Mouse (Mus musculus): ENCODE results near the gene Poc1b. TPM values are rescaled to one million over a fixed set of nuclear protein-coding genes. Genes with fewer than 3 reads are reported as not detected.

The Poc1b gene
- polyA plus RNA-seq, 1 experiment: 8.0 TPM

DNA sequence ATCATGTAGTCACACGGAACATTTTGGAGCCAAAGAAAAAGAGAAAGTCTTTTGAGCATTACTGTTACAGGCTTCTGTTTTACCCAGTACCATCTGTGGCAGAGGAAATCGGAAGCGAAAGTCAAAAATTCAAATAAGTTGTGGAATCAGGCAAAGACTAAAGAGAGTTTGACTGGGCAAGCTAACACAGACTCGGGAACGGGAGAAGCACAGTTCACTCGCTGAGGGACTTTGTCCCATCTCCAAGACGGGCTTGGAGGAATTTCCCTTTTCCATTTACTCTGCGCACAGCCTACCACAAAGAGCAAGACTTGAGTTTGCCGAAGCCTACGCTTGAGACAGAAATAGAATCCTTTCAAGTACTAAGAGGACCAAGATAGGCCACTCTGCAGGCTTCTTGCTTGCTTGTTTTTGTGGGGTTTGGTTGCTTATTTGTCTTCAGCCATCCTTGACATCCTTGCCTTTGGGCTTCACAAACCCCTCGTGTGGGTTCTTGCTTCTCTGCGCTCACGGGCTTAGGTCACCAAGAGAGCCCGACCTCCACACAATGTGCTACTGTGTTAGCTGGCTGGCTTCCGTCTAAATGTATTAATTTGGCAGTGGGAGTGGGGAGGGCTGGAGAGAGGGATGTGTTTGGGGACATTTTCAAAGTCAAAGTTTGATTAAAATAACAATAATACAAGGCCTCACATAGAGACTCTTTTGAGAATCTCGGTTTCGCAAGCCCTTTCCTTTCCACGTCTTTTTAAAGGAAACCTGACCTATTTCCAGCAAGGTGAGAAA is 30.5 kb upstream of the Poc1b start:
- Histone ChIP-seq H3K36me3 (ENCODE audit: control insufficient read depth, insufficient read depth) (no peaks in the 10 kb centered on the region), H3K4me2 (ENCODE audit: low read depth) (no peak overlapping the region), H3ac (ENCODE audit: control insufficient read depth, insufficient read length) (no peak overlapping the region), H3K4me3 (no peak overlapping the region), H3K79me2 (ENCODE audit: control insufficient read depth, insufficient read depth) (no peaks in the 10 kb centered on the region), H3K27me3 (ENCODE audit: control insufficient read depth, insufficient read depth, insufficient read length) (no peaks in the 10 kb centered on the region)
- TF ChIP-seq MYOD1 (IDR thresholded peaks at IDR 0.05; ENCODE audit: control insufficient read depth in 1 of 3, insufficient read length in 2 of 3, low read depth in 2 of 3) (no peak), POLR2AphosphoS2 (IDR thresholded peaks at IDR 0.05; ENCODE audit: insufficient read length, low read depth) (no peak), POLR2A (IDR thresholded peaks at IDR 0.05; ENCODE audit: insufficient read length, low read depth) (no peak), USF1 (IDR thresholded peaks at IDR 0.05; ENCODE audit: low read depth) (no peak), TCF12 (IDR thresholded peaks at IDR 0.05; ENCODE audit: insufficient read depth, poor library complexity, severe bottlenecking) (no peak), MYOG (IDR thresholded peaks at IDR 0.05; ENCODE audit: control insufficient read depth in 1 of 3, insufficient read depth in 1 of 3, insufficient read length in 2 of 3, low read depth in 2 of 3) (no peak), TCF3 (IDR thresholded peaks at IDR 0.05; ENCODE audit: insufficient read length, low read depth) (no peak), E2F4 (IDR thresholded peaks at IDR 0.05; ENCODE audit: insufficient read depth) (no peak), SRF (IDR thresholded peaks at IDR 0.05; ENCODE audit: control insufficient read depth, insufficient read length, low read depth) (no peak), REST (IDR thresholded peaks at IDR 0.05; ENCODE audit: insufficient read depth, insufficient read length) (no peak), MAX (IDR thresholded peaks at IDR 0.05; ENCODE audit: low read depth) (no peak), CEBPB (IDR thresholded peaks at IDR 0.05; ENCODE audit: insufficient read depth, poor library complexity, severe bottlenecking) (no peak)

DNA sequence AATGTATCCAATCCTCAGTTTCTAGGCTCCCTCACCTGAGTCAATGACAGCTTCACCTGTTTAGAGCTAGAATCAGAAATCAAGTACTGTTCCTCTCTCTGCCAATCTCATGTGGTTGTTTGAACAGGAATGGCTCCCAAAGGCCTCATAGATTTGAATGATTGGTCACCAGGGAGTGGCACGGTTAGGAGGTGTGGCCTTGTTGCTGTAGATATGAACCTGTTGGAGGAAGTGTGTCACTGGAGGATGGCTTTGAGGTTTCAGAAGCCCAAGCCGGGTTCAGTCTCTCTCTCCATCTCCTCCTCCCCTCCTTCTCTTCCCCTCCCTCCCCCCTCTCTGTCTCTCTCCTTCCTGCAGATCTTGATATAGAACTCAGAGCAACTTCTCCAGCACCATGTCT is 28.2 kb upstream of the Poc1b start:
- no peaks in the 10 kb centered on the region for H3K36me3 ChIP-seq (ENCODE audit: control insufficient read depth, insufficient read depth)
- H3K4me2 ChIP-seq (ENCODE audit: low read depth): no peak overlapping the region
- no peaks in the 10 kb centered on the region for H3K27me3 ChIP-seq (ENCODE audit: control insufficient read depth, insufficient read depth, insufficient read length)
- H3K79me2 ChIP-seq (ENCODE audit: control insufficient read depth, insufficient read depth): no peaks in the 10 kb centered on the region
- H3ac ChIP-seq (ENCODE audit: control insufficient read depth, insufficient read length): no peak overlapping the region
- no peak overlapping the region for H3K4me3 ChIP-seq
- no peak for TF ChIP-seq TCF12 (IDR thresholded peaks at IDR 0.05; ENCODE audit: insufficient read depth, poor library complexity, severe bottlenecking)
- no peak for TF ChIP-seq MYOD1 (IDR thresholded peaks at IDR 0.05; ENCODE audit: control insufficient read depth in 1 of 3, insufficient read length in 2 of 3, low read depth in 2 of 3)
- TF ChIP-seq SRF (IDR thresholded peaks at IDR 0.05; ENCODE audit: control insufficient read depth, insufficient read length, low read depth): no peak
- no peak for TF ChIP-seq E2F4 (IDR thresholded peaks at IDR 0.05; ENCODE audit: insufficient read depth)
- no peak for TF ChIP-seq POLR2AphosphoS2 (IDR thresholded peaks at IDR 0.05; ENCODE audit: insufficient read length, low read depth)
- TF ChIP-seq POLR2A (IDR thresholded peaks at IDR 0.05; ENCODE audit: insufficient read length, low read depth): no peak
- TF ChIP-seq USF1 (IDR thresholded peaks at IDR 0.05; ENCODE audit: low read depth): no peak
- no peak for TF ChIP-seq REST (IDR thresholded peaks at IDR 0.05; ENCODE audit: insufficient read depth, insufficient read length)

DNA sequence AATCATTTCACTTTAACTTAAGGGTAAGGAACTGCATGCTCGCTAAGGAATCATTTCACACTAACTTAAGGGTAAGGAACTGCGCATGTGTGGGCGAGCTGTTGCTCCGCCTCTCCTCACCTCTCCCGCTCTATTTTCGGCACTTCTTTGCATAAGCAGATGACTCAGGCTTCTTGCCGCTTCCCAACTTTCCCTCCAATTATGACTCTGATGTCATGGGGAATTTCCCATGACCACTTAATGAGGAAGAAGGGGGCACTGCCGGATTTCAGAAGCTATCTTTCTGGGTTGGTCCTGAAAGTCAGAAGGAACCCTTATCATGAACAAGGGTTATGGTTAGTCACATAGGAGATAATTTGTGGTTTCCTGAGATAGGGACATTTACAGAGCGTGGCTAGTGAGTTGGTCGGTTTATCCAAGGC is 25.3 kb upstream of the Poc1b start:
- Histone ChIP-seq H3K4me3 (no peak overlapping the region), H3K27me3 (ENCODE audit: control insufficient read depth, insufficient read depth, insufficient read length) (no peaks in the 10 kb centered on the region), H3K79me2 (ENCODE audit: control insufficient read depth, insufficient read depth) (no peaks in the 10 kb centered on the region), H3K36me3 (ENCODE audit: control insufficient read depth, insufficient read depth) (no peaks in the 10 kb centered on the region), H3K4me2 (ENCODE audit: low read depth) (peak overlapping the region; percentile 64), H3ac (ENCODE audit: control insufficient read depth, insufficient read length) (no peak overlapping the region)
- TF ChIP-seq MYOD1 (IDR thresholded peaks at IDR 0.05; ENCODE audit: control insufficient read depth in 1 of 3, insufficient read length in 2 of 3, low read depth in 2 of 3): no peak
- no peak for TF ChIP-seq USF1 (IDR thresholded peaks at IDR 0.05; ENCODE audit: low read depth)
- TF ChIP-seq MAX (IDR thresholded peaks at IDR 0.05; ENCODE audit: low read depth): no peak
- no peak for TF ChIP-seq E2F4 (IDR thresholded peaks at IDR 0.05; ENCODE audit: insufficient read depth)
- no peak for TF ChIP-seq POLR2A (IDR thresholded peaks at IDR 0.05; ENCODE audit: insufficient read length, low read depth)
- no peak for TF ChIP-seq REST (IDR thresholded peaks at IDR 0.05; ENCODE audit: insufficient read depth, insufficient read length)
- TF ChIP-seq TCF12 (IDR thresholded peaks at IDR 0.05; ENCODE audit: insufficient read depth, poor library complexity, severe bottlenecking): no peak
- TF ChIP-seq MYOG (IDR thresholded peaks at IDR 0.05; ENCODE audit: control insufficient read depth in 1 of 3, insufficient read depth in 1 of 3, insufficient read length in 2 of 3, low read depth in 2 of 3): no peak
- no peak for TF ChIP-seq POLR2AphosphoS2 (IDR thresholded peaks at IDR 0.05; ENCODE audit: insufficient read length, low read depth)
- TF ChIP-seq TCF3 (IDR thresholded peaks at IDR 0.05; ENCODE audit: insufficient read length, low read depth): no peak
- TF ChIP-seq SRF (IDR thresholded peaks at IDR 0.05; ENCODE audit: control insufficient read depth, insufficient read length, low read depth): no peak
- TF ChIP-seq CEBPB (IDR thresholded peaks at IDR 0.05; ENCODE audit: insufficient read depth, poor library complexity, severe bottlenecking): no peak

DNA sequence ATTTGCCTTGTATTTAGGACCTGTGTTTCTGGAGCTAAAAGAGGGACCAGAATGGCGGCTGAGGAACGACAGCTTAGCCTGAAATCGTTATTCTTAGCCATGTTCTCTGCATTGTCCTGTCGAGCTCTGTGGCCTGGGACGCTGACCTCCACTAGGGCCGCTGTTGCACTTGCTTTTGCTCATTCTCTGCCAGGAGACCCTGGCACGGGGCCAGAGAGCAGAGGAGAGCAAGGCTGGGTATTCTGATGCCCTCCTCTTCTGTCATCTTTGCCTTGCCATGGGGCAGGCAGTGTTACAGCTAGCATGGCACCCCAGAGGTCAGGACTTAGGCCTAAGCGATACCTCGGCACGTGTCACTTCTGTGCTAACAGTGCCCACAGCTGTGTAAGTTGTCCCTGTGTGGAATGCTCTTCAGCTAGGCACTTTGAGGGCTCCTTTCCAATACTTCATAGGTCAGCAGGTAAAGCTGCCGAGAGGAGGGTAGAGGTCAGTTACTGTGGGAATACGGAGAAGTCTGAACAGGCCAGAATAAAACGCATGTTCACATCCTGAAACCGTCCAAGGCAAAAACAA is 23.3 kb upstream of the Poc1b start:
- H3K4me2 ChIP-seq (ENCODE audit: low read depth): no peak overlapping the region
- no peak overlapping the region for H3K4me3 ChIP-seq
- TF ChIP-seq MYOD1 (IDR thresholded peaks at IDR 0.05; ENCODE audit: control insufficient read depth in 1 of 3, insufficient read length in 2 of 3, low read depth in 2 of 3) (no peak), REST (IDR thresholded peaks at IDR 0.05; ENCODE audit: insufficient read depth, insufficient read length) (no peak), CEBPB (IDR thresholded peaks at IDR 0.05; ENCODE audit: insufficient read depth, poor library complexity, severe bottlenecking) (no peak), MAX (IDR thresholded peaks at IDR 0.05; ENCODE audit: low read depth) (no peak), POLR2A (IDR thresholded peaks at IDR 0.05; ENCODE audit: insufficient read length, low read depth) (no peak)
- H3K36me3 ChIP-seq (ENCODE audit: control insufficient read depth, insufficient read depth): no peaks in the 10 kb centered on the region
- no peaks in the 10 kb centered on the region for H3K79me2 ChIP-seq (ENCODE audit: control insufficient read depth, insufficient read depth)
- no peak overlapping the region for H3ac ChIP-seq (ENCODE audit: control insufficient read depth, insufficient read length)
- no peaks in the 10 kb centered on the region for H3K27me3 ChIP-seq (ENCODE audit: control insufficient read depth, insufficient read depth, insufficient read length)

Data from myocyte (in vitro differentiated cells).